Mouse (Mus musculus) kidney, adult 9 months (tissue): ENCODE results near the gene Iqcg.

ENCODE experiments used
- DNase-seq: peaks from one replicate; pipeline ENCODE4 v3.0.0; 2022

Iqcg gene

GRCm38 (mm10) chr16:33048686-33049085, 7.3 kb downstream of the Iqcg start:
- no peak for DNase-seq

- no peak for DNase-seq
Measured at GRCm38 (mm10) chr16:33048004-33048403, 8.0 kb downstream of the Iqcg start.

GRCm38 (mm10) chr16:33043268-33043667, 12.8 kb downstream of the Iqcg start:
- no peak for DNase-seq

GRCm38 (mm10) chr16:33042682-33043081, 13.3 kb downstream of the Iqcg start:
- no peak for DNase-seq

GRCm38 (mm10) chr16:33036006-33036405, 20.0 kb downstream of the Iqcg start:
- no peak for DNase-seq

- no peak for DNase-seq
Measured at GRCm38 (mm10) chr16:33026357-33026756, 29.7 kb downstream of the Iqcg start.

- no peak for DNase-seq
Measured at GRCm38 (mm10) chr16:33024456-33025104, 31.4 kb downstream of the Iqcg start.

- peak; percentile 92 for DNase-seq
Measured at GRCm38 (mm10) chr16:33023750-33024149, 32.3 kb downstream of the Iqcg start.

- DNase-seq, result peak; percentile 59
Measured at GRCm38 (mm10) chr16:33021381-33021780, 34.6 kb downstream of the Iqcg start.

- DNase-seq, result peak; percentile 85
Measured at GRCm38 (mm10) chr16:33019117-33019770, 36.8 kb downstream of the Iqcg start.

GRCm38 (mm10) chr16:33017677-33018349, 38.2 kb downstream of the Iqcg start:
- DNase-seq, result no peak

GRCm38 (mm10) chr16:33015986-33016385, 40.0 kb downstream of the Iqcg start:
- DNase-seq, result no peak

GRCm38 (mm10) chr16:33015396-33015907, 40.6 kb downstream of the Iqcg start:
- DNase-seq, result no peak

- peak; percentile 78 for DNase-seq
Measured at GRCm38 (mm10) chr16:33014921-33015320, 41.1 kb downstream of the Iqcg start.

- DNase-seq, result peak; percentile 68
Measured at GRCm38 (mm10) chr16:33013801-33014200, 42.2 kb downstream of the Iqcg start.

GRCm38 (mm10) chr16:33010166-33010565, 45.9 kb downstream of the Iqcg start:
- no peak for DNase-seq

GRCm38 (mm10) chr16:33007436-33007835, 48.6 kb downstream of the Iqcg start:
- DNase-seq, result peak; percentile 57

- no peak for DNase-seq
Measured at GRCm38 (mm10) chr16:33006888-33007287, 49.1 kb downstream of the Iqcg start.

- no peak for DNase-seq
Measured at GRCm38 (mm10) chr16:33005216-33005615, 50.8 kb downstream of the Iqcg start.

- no peak for DNase-seq
Measured at GRCm38 (mm10) chr16:32992158-32992557, 63.9 kb downstream of the Iqcg start.

- DNase-seq, result no peak
Measured at GRCm38 (mm10) chr16:32984631-32985030, 71.4 kb downstream of the Iqcg start.

- no peak for DNase-seq
Measured at GRCm38 (mm10) chr16:32981405-32981804, 74.6 kb downstream of the Iqcg start.

- DNase-seq, result no peak
Measured at GRCm38 (mm10) chr16:32980227-32980626, 75.8 kb downstream of the Iqcg start.

GRCm38 (mm10) chr16:32973047-32973446, 83.0 kb downstream of the Iqcg start:
- no peak for DNase-seq
